Mouse (Mus musculus) NIH3T3 (cell line): ENCODE data around the gene Nadk.

ENCODE experiments used
- DNase-seq: peaks from one replicate; pipeline ENCODE4 v3.0.0-alpha.2; 2012; ENCODE audit warnings: low read depth

The Nadk gene

DNA sequence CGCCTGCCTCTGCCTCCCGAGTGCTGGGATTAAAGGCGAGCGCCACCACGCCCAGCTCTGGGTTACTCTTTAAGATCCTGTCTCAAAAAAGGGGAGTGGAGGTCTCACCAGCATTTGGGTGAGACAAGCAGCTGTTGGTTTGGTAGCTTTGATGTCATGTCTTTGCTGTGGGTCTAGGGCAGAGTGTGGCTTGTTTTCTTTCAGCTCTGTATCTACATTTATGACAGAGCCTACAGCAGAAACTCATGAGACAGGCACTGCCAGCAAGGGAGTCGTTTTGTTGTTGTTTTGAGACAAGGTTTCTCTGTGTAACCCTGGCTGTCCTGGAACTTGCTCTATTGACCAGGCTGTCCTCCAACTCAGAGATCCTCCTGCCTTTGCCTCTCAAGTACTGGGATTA, 41.6 kb downstream of the Nadk start:
- DNase-seq, result no peak

- DNase-seq, result no peak
Measured at GRCm38 (mm10) chr4:155605132-155605531, 43.0 kb downstream of the Nadk start.

- DNase-seq, result no peak
Measured at GRCm38 (mm10) chr4:155606825-155607224, 44.6 kb downstream of the Nadk start.

- no peak for DNase-seq
Measured at GRCm38 (mm10) chr4:155611860-155612259, 49.7 kb downstream of the Nadk start.

- no peak for DNase-seq
Measured at GRCm38 (mm10) chr4:155613264-155613663, 51.1 kb downstream of the Nadk start.

GRCm38 (mm10) chr4:155618321-155618720, 56.1 kb downstream of the Nadk start:
- no peak for DNase-seq

DNA sequence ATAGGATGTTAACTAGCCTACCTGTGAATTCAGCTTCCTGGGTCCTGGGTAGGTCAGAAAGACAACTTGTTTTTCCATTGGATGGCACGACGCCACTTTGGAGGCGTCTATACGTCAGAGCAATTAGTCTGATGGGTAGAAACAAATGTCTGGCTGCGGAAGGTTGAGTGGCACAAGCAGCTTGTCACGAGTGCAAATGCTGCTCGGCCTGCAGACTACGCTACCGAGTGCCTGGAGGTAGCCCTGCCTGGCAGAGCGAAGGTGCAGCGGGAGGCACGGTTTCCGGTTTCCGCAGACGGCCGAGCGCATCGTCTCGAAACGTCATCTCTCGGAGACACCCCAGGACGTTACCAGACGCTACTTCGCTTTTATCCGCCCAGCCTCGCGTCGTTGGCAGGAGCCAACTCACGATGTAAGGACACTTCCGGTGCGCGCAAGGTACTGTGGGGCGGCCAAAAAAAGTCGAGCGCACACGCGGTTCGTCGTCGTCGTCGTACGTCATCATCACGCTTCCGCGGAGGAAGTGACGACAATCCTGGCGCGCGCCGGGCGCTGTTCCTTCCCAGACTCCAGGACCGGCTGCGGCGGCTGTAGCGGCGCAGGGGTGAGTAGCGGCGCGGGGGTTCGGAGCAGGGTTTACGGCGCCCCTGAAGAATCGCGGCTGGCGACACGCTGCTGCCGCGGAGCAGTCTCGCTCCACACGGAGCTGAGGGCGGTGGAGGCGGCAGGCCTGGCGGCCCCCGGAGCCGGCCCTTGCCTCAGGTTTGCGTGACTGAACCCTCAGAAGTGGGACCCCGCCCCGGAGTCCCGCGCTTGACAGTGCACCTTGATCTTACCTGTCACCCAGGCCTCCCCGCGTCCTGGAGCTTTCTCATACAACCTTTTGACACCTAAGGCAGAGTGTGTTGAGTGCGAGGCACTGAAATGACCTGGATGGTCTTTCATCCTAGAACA, 62.4 kb downstream of the Nadk start, which contains the start of gene Cdk11b:
TSS of gene Cdk11b (plus strand) at position 517 of the 954 bp plus-strand sequence.
- peak; percentile 98 for DNase-seq

- DNase-seq, result no peak
Measured at GRCm38 (mm10) chr4:155630267-155630666, 68.1 kb downstream of the Nadk start.

- no peak for DNase-seq
Measured at GRCm38 (mm10) chr4:155635766-155636499, 73.8 kb downstream of the Nadk start.
